Mouse (Mus musculus) embryo, embryonic 11.5 days (tissue): ENCODE measurements at regions not wholly inside any gene's neighbourhood (a gene's known extent, or its start where the extent isn't known, plus 50 kb on each side); places are given as distances from the start of the nearest gene placed in this dataset.

ENCODE experiments used
- DNase-seq: peaks from one replicate; pipeline ENCODE4 v3.0.0-alpha.2; 2012; ENCODE audit warnings: low read depth, low spot score

DNA sequence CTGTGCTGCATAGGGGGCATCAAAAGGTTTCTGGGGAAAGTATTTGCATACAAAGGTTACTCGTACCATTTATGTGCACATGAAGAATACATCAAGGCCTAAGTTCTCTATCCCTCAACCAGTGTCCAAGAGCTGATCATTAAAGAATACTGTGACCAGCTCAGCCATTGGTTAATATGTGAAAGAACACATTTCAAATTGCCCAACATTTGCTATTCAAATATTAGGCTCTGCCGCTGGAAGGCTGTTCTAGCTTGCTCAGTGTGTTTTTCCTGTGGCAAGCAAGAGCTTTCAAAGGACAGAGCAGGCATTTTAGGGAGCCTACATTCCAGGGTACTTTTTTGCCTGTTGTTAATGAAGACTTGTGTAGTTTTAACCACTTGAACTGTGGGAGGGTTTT lies 220.8 kb downstream of the Ahr start:
- no peak for DNase-seq

DNA sequence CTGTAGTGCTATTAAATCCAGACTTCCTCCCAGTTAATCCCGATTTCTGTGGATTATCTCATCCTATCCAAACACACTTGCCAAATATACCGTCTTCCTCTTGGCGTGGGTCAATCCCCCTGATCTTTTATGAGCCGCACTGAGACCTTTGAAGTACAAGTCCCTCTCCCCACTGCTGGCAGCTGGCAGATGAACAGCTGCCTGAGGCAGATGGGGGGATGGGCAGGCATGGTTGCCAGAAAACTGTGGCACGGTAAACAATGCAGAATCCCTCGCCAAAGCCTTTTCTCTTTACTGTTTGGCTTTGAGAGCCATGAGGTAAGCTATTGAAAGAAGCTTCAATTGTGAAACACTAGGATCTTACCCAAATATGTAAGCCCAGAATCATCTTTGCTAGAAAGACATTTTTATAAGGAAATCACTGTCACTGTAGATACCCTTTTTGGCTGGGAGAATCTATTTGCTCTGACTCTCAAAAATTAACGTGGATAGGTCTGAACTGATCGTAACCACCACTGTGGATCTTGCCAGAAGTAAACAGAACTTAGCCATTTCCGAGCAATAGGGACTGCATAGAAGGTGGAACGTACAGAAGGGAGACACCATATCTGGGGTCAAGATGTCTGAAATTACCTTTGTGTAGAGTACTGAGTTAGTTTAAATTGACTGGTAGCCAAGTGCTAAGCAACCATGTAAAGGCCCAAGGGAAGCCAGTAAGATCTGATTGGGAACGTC lies 221.5 kb downstream of the Ahr start:
- DNase-seq, result peak; percentile 8

DNA sequence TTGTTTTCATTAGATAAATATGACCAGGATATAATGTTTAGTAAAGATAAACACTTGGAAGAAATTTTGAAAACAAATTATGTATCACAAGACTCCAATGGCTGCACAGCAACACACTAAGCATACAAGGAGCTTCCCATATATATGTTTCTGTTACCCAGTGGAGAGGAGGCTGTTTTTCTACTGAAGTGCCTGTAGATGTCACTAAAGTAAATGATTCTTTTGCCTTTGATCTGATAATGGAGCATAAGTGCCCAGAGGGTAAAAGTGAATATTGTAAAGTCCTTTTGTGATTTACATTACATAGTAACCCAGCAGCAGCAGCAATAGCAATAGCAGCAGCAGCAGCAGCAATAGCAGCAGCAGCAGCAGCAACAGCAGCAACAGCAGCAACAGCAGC lies 226.3 kb downstream of the Ahr start:
- DNase-seq, result no peak

- no peak for DNase-seq
Observed at GRCm38 (mm10) chr12:35303764-35304717, 230.8 kb downstream of the Ahr start.

DNA sequence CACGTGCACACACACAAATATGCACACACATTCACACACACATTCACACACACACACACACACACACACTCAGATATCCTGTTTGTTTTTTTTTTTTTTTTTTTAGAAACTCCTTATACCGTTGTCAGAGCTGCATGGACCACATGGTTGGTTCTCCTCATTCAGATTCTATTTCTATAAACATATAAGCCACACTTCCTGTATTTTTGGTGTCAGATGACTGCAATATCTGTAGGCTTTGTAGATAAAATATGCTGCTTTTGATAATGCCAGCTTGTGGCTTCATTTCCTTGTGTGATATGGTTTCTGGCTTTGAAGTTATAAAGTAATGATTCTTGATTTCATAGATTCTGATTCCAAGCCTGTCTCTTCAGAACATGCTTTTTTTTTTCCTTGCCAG lies 231.7 kb downstream of the Ahr start:
- no peak for DNase-seq

GRCm38 (mm10) chr12:35294668-35295067 lies 240.2 kb downstream of the Ahr start:
- DNase-seq, result no peak

GRCm38 (mm10) chr12:35293566-35293965 lies 241.3 kb downstream of the Ahr start:
- no peak for DNase-seq

DNA sequence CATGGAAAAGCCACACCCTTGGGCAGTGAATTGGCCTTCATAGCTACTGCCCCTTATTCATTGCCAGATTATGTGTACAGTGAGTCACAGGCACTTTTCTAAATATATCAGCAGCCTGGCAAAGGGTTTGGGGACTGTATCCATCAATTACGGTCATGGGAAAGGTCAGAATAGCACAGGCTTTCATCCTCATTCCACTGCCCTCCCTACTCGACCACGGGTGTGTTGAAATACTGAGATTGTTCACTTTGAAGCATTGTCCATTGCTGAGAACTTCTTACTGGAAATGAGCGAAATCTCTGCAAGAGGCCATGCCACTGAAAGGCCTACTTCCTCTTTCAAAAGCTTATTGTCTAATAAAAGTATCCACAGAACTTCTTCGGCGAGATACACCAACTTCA lies 242.9 kb downstream of the Ahr start:
- DNase-seq, result no peak

- DNase-seq, result no peak
Observed at GRCm38 (mm10) chr12:35287974-35288373, 241.0 kb downstream of the Snx13 start.

- no peak for DNase-seq
Observed at GRCm38 (mm10) chr12:35287570-35287969, 240.6 kb downstream of the Snx13 start.

- no peak for DNase-seq
Observed at GRCm38 (mm10) chr12:35286974-35287553, 240.1 kb downstream of the Snx13 start.

- no peak for DNase-seq
Observed at GRCm38 (mm10) chr12:35284345-35284744, 237.4 kb downstream of the Snx13 start.

DNA sequence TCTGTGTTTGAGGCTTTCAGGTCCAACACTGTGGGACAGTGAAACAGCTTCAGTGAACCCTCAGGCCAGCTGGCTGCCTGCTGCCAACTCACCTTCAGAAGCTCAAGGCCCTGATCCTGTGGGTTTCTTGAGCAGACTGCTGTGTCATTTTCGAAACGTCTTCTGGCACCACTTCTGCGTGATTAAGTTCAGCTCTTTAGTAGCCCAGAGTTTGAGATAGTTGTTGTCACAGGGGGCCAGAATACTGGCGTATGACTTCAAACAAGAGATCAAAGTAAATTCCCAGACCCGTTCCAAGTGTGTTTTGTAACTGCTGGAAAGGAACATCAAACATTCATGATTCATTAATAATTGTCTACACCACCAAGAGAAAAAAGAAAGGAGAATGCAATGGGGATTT lies 236.9 kb downstream of the Snx13 start:
- no peak for DNase-seq

GRCm38 (mm10) chr12:35283407-35283806 lies 236.4 kb downstream of the Snx13 start:
- DNase-seq, result no peak

DNA sequence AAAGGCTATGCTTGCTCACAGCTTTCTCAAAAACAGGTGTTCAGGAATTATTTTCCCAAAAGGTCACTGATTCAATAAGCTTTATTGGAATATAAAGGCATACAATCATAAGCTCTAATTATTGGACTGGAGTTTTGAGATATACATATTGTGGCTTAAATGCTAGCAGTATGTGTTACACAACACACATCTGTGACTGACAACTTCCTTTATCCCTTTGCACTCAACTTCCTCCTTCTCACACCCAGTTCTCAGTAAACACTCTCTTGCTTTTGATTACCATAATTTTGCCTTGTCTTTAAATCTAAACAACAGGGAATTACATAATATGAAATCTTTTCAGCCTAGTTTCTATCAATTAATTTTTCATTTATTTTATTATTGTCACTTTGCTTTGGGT lies 222.5 kb downstream of the Snx13 start:
- DNase-seq, result no peak

DNA sequence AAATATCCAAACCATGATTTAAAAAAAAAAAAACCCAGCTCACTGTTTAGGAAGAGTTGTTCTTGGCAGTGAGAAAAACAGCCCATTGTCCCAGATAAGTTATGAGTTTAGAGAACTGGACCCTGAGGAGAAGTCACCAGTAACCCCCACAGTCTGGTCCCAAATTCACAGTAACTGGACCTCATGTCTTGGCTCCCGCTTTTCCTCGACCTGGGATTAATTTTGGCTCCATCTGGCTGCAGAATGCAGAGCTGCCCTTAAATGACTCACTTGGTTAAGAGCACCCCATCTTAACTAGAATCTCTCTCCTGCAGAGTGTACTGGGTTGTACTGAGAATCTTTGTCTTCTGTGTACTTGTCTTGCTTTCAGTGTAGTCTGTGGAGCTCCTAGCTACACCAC lies 221.0 kb downstream of the Snx13 start:
- no peak for DNase-seq

GRCm38 (mm10) chr12:35267023-35267654 lies 220.2 kb downstream of the Snx13 start:
- no peak for DNase-seq

DNA sequence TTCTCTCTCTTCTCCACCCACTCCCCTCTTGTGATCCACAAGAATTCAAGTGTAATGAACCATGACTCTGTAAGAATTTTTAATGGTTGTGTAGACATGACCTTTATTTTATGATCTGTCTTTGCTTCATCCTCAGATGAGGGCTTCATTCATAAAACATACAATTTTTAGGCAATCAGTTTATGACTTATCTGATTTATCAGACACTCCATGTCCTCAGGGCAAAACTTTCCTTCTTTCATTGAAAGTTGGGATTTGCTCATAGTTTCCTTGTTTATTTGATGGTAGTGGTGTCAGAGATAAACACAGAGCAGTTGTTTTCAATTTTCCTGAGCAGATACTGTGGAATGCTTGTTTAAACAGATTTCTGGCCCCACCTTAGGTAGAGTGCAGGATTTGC lies 212.8 kb downstream of the Snx13 start:
- DNase-seq, result no peak

- peak; percentile 5 for DNase-seq
Observed at GRCm38 (mm10) chr12:35255723-35256401, 208.9 kb downstream of the Snx13 start.

- no peak for DNase-seq
Observed at GRCm38 (mm10) chr12:35248476-35248875, 201.5 kb downstream of the Snx13 start.

DNA sequence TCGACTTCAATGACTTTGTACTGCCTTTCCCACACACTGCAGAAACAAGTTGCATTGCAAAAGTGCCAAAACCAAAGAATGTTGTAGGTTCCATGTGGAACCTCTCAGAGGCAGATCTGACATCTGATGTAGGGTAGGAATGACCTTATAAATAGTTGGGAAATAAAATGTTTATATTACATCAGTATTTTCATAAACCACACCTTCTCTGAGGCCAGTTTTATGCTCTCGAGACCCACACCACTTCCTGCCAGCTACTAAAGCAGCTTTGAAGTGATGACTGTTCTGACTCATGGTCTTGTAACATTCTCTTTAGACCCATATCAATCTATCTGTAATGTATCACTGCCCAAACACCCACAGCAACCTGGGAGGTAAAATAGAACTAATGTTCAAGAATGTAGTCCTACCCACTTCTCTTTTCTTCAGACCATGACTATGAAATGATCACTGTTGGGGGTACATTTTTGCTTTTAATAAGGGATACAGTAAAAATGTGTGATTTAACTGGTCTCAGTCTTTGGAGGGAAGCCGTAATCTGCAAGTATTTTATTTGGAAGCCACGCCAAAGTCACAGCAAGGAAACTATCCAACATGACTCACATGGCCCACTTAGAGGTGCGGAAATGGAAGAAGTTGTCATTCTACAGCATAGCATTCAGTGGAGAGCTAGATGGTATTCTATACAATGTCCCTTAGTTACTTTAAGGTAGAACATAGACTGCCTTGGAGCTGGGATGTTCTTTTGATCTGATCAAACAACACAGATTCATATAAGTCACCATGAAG lies 199.4 kb downstream of the Snx13 start:
- no peak for DNase-seq
